Mouse (Mus musculus) heart, postnatal 0 days (tissue): ENCODE measurements around the gene Myrf.

ENCODE experiments used
- CTCF ChIP-seq: IDR thresholded peaks from 2 replicates; pipeline ENCODE4 v1.5.1; 2016; ENCODE audit warnings: antibody characterized with exemption, control low read depth, low read depth
- EP300 ChIP-seq: IDR thresholded peaks from 2 replicates; pipeline ENCODE4 v1.6.1; 2016; ENCODE audit warnings: antibody characterized with exemption, low read depth

DNA sequence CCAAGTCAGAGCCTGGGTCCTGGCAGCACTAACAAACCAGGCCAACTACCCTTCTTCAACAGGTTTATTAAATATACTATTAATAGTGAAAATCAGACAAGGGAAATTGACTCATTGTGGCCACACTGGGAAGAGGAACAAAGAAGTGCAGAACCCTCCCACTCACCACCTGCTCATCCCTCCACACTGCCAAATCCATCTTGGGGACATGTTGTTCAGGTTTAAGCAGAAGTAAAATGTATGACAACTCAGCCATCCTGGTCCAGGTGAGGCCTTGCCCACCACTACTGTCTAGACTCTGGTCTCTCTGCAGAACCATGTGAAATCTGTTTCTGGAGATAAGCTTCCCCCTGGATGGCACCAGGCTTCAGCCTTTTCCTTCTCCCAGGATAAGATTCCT, 68.7 kb downstream of the Myrf start:
- TF ChIP-seq CTCF (no peak), EP300 (no peak)
